Mouse (Mus musculus) stomach, postnatal 0 days (tissue): ENCODE data around the gene Wdr60.

ENCODE experiments used
- CTCF ChIP-seq: IDR thresholded peaks from 2 replicates; pipeline ENCODE4 v1.5.1; 2016; ENCODE audit warnings: antibody characterized with exemption, low read depth, mild to moderate bottlenecking, moderate library complexity
- EP300 ChIP-seq: optimal IDR thresholded peaks from 2 replicates; pipeline ENCODE3; 2016; ENCODE audit warnings: antibody characterized with exemption

DNA sequence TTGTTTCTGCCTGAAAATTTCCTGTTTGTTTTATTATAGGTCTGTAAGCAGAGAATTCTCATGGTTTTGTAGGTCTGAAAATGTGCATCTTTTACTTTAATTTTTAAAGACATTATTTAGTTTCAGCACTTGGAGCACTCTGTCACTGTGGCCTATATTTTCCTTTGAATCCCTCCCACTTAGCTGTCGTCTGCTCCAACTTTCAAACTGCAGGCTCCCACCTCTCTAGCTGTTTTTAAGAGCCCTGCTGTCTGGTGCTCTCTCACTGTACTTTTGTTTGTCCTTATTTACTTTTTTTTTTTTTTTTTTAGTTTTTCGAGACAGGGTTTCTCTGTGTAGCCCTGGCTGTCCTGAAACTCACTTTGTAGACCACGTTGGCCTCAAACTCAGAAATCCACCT is 24.0 kb downstream of the Wdr60 start:
- TF ChIP-seq CTCF (no peak), EP300 (no peak)
